Mouse (Mus musculus) cerebellum, adult 11-12 months (tissue): ENCODE results near the gene Denr.

Experiments
- DNase-seq: peaks from one replicate; pipeline ENCODE4 v3.0.0; 2022

Gene Denr

DNA sequence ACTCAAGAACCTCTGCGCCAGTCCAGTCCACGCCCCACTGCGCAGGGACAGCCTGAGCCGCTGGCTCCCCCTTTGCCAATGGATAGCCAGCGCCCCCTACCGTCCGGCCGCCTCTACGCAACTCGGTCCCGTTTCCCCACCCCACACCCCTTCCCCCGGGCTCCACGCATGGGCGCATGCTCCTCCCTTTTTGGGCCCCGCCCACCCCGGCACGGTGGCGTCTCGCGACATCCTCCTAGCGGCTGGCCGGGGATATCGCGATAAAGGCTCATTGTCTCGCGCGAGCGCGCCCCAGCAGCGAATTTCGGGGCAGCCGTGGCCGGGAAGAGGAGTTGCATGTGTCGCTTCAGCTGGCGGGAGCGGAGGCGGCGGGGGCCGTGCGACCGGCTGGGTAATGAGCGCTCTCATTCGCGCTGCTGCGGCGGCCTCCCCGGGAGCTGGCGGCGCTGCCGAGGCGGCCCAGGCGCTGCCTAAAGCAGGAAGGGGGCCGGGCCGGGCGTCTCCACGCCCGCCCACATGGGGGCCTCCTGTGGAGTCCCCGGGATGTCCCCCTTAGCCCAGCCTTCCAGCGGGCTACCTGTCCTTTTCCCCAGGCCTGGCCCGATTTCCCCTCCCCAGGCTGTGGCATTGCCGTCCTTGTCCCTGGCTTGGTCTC, at the start of gene Denr:
TSS of gene Denr (plus strand) at position 200 of the 655 bp plus-strand sequence.
- DNase-seq, result peak; percentile 98

DNA sequence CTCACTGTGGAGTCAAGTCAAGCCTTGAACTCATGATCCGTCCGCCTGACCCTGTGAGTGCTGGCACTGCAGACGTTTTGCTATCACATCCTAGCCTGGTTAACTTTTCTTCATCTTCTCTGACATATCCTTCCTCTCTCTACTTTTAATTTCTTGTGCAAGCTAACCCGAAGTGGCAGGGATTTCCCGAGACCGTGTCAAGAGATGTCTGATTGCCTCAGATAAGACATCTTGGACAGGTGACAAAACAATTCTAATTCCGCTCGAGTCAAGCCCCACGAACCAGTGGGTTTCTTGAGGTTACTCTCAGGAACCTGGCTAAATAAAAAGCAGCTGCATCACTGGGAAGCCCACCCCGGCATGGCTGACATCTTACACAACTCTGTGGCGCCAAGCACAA, 48.2 kb upstream of the Denr start:
- DNase-seq, result no peak

DNA sequence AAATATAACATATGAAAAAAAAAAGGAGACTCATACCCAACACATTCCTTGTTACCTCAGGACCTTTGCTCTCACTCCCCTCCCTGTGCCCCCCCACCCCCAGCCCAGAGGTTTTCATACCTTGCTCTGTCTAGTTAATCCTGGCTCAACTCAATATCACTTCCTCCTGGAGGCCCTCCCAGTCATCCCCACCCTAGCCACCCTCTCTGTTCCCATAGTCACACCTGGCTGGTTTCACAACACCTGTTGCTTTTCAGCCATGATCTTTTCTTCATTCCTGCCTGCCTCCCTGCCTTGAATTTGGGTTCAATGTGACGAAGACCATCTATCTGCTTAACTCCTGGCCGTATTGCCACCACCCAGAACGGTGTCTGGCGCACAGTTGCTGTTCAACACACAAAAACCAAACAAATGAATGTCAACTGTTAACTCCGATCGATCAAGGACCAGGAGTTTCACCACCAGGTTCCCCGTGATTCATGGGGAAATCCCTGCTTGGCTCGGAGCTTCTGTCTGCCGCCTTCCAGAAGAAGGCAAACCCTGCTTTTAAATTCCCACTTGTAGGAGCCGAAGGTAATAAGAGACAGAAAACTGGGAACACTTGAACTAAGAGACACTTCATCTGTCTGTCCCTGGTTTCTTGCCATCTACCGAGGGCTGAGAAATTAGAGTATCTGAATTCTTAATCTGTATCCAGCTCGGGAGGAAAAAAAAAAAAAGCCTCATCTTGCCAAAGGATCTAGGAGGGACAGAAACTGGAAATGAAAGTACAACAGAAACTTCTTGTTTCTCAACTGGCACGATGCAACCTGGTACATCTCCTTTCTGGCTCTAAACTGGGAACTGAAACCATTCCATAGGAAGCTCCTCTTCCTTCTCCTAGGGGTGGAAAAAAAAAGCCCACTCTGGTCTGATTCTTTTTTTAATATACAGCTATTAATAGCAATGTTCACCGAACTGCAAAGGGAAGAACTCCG, 44.3 kb upstream of the Denr start:
- no peak for DNase-seq

DNA sequence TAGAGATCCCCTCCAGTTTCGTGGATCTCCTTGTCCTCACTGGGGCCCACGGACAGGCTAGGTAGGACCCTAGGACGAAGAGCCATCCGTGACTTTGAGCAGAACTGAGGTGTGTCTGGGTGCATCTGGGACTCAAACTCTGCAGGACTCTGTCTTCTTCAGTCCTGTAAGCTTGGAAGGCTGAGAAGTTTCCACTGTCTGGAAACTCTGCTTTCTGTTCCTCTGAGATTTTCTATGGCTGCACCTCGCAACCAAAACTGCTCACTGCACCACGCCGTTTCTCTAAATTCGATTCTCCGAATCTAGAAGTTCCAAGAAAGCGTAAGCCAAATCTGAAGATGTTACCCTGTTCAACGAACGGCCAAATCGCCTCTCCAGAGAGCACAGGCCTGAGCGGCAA, 43.0 kb upstream of the Denr start:
- DNase-seq, result no peak

DNA sequence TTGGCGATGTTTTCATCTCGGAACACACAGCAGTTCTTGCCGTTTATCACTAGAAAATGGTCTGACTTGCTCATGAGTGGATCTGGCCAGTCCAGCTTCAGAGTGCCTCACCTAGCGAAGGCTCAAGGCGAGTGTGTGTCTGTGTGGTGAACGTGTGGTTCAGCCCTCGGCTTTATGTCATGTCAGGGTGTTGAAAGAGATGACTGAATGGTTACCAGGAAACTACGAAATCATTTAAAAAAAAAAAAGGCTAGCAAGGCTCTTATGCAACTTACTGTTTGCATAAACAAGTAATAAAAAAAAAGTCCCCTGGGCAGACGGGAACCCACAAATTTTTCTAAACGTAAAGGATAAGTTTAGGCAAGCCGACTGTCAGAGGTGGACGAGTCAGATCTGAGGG, 41.6 kb upstream of the Denr start, which contains the start of gene Hcar2:
TSS of gene Hcar2 (minus strand) at position 135 of the 400 bp plus-strand sequence.
- DNase-seq, result no peak

DNA sequence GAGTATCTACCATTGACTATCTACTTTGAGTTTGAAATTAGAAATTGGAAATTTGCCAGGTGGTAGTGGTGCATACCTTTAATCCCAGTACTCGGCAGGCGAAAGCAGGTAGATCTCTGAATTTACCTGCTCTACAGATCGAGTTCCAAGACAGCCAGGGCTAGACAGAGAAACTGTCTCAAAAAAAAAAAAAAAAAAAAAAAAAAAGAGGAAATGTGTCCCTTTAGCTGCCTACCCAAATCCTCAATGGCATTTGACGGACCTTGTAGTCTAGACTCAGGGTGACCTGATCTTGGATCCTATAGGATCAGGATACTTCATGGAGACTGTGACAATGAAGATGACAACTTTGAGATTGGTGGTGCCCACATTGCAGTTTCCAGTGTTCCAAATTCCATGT, 40.5 kb upstream of the Denr start:
- no peak for DNase-seq

DNA sequence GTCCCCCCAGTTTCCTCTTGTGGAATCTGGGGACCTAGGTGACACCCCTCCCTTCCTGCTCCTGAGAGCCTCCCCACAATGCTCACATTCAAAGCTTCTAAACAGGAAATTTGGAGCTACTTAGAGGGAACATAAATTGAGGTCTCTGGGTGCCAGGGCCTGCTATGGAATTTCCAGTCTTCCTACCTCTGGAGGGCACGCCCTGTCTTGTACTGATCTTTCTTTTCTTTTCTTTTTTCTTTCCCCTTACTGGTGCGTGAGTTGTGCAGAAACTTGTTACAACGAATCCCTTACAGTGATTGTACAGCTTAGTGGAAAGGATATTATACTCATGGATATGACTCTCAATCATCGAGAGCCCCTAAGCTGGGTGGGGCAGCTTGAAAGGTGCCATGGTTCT, 37.4 kb upstream of the Denr start:
- DNase-seq, result no peak

DNA sequence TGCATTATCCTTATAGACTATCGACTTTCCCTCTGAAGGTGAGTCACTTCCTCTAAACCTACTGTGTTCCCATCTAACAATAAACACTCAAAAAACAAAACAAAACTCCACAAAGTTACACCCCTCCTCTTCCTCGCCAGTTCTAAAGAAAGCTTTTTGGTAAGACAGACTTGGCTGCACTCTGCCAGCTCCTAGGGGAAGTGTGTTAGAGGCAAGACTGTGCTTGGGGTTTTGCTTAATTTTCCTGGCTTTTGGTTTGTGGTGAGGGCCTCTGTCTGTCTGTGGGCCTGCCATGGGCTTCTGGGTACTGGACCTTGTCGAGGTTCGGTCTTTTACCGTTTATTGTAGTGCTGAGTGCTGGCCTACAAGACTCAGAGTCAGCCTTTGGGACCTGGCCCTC, 32.8 kb upstream of the Denr start:
- no peak for DNase-seq

DNA sequence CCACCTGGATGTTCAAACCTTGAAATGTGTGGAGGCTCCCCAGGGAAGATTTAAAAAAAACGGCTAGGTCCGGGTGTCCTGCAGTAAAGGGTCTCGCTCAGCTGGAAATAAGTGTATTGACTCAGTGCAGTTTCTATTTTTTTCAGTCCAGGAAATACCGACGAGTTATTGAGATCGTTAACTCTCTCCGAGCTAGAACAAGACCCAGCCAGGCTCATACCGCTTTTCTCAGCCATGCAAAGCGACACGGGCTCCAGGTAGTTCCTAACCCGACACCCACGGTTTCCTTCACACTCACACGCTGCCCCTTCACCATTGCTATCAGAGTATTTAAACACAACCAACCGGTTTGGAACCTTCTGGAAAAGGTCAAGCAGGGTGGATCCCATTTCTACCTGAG, 28.9 kb upstream of the Denr start:
- DNase-seq, result no peak

DNA sequence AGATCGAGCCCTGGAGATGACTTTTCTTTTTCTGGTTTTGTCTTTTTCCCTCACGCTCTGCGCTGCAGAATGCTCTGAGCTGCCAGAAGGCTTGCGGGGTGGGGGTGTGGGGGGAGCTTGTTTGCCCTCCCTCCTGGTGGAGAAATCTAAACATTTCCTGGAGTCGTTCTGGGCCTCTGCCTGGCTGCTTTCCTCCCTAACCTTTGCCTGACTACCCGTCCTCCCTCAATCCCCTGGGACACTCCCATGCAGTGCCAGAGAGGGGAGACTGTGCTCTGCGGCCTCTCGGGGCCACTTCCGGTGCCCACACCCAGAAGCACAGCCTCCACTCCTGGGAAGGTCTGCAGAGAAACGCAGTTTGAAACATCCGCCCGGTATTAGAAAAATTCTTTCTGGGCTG, 27.0 kb upstream of the Denr start, which contains the start of gene Hcar1:
TSS of gene Hcar1 (minus strand) at position 93 of the 400 bp plus-strand sequence.
- no peak for DNase-seq

DNA sequence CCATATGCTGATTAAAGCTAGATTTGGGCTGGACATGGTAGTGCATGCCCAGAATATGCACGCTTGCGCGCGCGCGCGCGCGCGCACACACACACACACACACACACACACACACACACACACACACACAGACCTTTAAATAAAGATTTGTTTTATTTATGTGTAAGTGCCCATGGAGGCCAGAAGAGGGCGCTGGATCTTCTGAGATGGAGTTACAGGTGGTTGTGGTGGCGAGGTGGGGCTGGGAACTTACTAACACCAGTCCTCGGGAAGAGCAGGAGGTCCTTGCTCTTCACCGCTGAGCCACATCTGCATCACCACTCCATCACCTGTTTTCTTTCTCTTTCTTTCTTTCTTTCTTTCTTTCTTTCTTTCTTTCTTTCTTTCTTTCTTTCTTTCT, 26.2 kb upstream of the Denr start:
- DNase-seq, result no peak

DNA sequence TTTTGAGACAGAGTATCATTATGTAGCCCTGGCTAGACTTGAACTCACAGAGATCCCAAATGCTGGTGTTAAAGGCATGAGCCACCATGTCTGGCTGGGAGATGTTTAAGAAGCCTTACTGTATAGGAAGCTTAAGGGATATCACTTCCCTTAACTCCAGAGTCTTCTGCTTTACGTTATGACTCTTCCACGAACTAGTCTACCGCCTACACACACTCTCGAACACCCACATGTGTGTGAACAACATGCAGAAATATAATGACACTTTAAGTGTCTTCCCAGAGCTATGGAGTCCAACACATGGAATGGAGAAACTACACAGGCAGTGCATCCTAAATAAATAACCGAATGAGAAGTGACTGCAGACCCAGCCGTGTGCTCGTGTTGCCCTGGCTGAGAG, 23.1 kb upstream of the Denr start:
- DNase-seq, result no peak

DNA sequence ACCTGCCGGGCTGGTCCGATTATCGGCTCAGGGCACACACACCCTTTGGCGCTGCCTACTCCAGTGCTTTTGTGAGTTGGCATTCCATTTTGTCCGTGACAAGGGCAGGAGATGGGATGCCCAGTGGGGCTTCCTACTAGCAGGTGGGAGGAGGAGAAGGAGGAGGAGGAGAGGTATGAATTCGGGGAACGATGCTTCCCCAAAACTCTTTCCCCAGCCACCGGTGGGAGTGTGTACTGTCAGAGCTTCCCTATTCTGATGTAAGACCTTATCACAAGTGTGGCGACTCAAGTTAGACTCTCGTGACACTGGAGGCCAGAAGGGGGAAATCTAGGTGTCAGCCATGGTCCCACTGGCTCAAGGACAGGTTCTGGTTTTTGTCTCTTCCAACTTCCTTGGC, 22.6 kb upstream of the Denr start:
- DNase-seq, result no peak

DNA sequence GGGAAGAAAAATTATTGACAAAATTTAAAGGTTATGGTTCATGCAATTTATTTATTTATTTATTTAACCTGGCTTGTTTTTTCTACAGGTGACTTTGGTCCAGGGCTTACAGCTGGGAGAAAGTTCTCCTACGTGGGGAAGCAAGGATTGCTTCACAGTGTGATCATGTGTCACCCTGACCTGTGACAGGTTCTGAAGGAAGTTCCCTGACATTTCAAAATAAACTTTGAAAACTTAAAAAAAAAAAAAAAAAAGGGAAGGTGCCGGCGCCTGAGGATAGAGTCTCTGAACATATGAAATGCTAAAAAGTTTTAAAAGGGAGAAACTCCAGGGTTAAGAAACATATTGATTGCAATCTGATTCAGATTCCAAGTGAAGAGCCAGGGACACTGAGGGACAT, 20.6 kb upstream of the Denr start:
- DNase-seq, result no peak

DNA sequence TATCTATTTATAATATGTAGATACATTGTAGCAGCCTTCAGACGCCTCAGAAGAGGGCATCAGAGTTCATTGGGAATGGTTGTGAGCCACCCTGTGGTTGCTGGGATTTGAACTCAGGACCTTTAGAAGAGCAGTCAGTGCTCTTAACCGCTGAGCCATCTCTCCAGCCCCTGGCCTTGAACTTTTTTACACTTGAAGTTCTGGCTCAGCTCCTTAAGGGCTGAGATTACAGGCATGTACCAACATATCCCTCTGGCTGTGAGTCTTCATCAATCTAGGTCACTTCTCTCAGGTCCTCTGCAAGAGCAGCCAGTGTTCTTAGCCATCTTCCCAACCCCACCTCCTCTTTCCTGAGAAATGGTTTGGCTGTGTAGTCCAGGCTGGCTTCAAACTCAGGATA, 16.7 kb upstream of the Denr start:
- no peak for DNase-seq

DNA sequence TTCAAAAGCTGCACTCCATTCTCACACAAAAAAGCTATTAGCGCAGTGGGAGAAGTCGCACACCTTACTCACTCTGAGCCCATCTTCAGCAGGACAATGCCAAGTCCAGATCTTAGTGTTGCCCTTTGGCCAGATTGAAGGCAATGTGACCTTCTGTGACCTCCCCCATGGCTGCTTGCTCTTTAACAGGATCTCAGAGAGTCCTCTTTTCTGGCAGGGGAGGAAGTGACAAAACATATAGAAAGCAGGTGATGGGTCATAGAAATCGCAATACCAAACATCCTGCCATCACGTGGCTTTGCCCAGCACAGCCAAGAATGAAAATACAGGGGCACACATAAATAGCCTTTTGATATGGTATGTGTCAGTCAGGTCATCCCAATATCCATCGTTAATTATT, 16.0 kb upstream of the Denr start:
- no peak for DNase-seq

DNA sequence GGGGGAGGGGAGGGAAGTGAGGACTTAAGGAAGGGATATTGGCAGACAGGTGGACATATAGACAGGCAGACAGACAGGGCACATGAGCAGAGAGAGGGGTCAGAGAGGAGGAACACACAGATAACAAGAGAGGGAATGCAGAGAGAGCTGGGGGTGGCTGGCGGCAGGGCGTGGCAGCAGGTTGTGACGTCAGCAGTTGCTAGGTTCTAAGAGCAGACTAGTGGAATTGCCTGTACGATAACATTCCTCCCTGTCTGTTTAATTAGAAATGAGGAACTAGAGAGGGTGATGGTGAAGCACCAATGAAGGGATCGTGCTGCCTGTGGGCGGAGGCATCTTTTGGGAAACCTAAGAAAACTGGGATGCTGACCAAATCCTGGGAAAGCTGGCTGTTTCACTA, 15.3 kb upstream of the Denr start:
- no peak for DNase-seq

DNA sequence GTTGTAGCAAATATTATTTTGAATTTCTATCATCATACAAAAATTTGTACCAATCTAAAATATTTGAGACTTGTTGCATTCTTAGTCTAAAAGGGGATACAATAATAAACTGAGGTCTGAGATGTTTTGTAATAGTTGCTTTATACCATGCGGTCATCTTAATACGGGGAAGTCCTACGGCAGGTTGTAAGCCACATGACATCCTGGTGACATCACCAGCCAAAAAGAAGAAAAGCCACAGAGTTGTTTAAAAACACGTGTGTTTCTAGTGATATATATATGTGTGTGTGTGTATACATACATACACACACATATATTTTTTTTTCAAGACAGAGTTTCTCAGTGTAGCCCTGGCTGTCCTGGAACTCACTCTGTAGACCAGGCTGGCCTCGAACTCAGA, 13.5 kb upstream of the Denr start:
- no peak for DNase-seq

DNA sequence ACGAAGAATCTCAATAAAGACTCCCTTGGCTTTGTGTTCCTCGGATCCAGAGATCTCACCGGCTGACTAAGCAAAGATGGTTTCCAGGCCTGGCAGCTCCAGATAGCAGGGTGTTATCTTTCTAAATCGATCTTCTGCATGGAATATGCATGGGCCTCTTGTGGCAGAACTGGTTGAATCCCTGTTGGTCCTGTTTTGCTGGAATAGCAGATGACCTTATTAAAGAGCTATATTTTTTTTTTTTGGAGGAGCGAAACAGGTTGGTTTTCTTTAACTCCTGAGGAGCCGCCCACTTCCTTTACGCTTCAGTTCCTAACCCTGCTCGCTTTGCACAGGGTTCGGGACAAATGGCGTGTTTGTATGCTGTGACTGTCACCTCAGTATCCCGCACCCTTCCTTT, 10.6 kb upstream of the Denr start:
- no peak for DNase-seq

DNA sequence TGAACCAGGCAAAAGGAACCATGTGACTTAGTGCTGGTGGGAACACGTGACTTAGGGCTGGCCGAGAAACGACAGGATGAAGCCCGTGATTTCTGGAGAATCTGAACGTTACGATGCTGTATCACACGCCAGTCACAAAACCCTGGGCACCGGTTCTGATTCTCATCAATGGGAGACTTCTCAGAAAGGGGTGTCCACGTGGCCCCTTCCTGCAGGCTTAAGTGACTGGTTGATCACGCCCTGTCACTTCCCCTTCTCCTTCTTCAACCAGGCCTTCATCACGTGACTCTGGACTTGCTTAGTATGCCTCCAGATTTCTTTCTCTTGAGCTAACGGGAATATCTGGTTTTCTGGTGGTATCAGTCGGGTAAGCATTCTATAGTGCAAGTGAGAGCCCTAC, 9.6 kb upstream of the Denr start:
- no peak for DNase-seq

DNA sequence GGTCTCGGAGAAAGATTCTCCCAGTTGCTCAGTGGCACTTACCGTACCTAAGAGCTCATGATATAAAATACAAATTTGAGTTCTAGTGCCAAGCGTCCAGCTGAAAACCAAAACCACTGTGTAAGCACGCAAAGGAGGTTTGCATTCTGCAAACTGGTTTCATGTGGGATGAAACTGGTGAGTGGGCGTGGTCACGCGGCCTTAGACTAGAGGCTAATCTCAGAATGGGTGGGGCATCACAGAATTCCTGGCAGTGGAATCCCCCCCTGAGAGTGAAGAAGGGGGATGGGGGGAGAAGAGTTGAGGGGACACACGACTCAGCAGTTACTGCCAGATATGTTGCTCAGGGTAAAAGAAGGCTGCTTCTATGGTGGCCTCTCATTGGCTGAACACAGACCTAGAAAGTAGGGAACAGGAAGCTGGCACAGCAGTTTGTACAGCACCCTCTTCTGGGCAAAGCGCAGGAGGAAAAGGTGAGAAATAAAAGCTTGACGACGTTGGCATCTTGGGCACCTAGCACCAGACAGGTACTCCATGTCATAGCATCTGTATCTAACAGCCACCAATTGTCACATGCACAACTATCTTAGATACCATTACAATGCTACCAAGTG, 2.8 kb upstream of the Denr start:
- DNase-seq, result peak; percentile 15

DNA sequence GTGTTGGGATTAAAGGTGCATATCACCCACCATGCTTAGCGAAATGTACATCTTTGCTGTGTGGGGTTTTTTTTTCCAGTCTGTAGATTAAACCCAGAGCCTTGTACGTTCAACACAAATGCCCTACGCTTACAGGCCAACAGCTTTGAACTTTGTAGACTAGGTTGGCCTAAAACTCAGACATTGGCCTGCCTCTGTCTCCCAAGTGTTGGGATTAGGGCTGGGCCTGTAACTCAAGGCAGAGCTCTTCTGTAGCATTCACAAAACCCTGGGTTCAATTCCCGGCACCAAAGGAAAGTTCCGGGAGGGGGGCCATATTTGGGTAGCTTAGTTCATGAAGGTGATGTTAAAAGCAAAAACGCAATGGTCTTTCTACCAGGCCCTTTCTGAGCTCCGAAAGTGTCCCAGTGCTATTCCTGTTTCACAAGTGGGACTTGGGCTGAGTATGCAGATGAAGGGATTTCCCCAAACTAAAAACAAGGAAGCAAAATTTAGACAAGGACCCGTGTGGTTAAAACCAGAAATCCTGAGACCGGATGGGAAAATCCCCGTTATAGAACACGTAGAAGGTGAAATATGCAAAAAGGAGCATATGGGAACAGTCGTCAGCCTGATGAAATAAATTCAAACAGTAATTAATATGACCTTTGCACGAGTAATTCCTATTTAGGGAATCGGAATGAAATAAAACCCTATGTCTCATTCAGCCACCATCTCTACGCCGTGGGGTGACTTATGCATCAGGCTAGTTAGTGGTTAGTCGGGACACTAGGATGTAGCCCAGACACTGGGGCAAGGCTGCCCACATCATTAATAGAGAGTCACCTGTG, 614 bp upstream of the Denr start:
- DNase-seq, result peak; percentile 36

DNA sequence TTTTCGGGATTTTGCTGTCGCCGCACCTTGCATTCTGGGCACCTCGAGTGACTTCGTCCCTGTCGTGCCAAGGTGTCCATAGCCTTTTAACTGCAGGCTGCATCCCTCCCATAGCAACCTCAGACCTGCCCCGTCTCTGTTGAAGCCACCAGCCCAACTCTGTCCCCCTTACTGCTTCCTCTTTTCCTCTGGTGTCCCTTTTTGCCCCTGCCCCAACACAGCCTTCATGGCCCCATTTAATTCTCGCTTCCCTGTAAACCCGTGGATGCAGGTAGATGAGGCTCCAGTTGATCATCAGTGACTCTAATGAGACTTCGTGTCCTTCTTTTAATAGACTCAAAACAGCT, 629 bp downstream of the Denr start:
- no peak for DNase-seq
